Mouse (Mus musculus) brain, embryonic 14.5 days (tissue): ENCODE measurements around the gene Supt4a.

Experiments used
- CTCF ChIP-seq: fragments of 200-500 bp; IDR thresholded peaks from 2 replicates; pipeline ENCODE4 v1.5.1; 2012; ENCODE audit warnings: inconsistent platforms, mild to moderate bottlenecking, moderate library complexity, borderline replicate concordance; ENCODE audit not compliant: insufficient read depth, insufficient read length; ENCODE audit errors: extremely low read depth
- POLR2A ChIP-seq: fragments of 200-500 bp; IDR thresholded peaks from 2 replicates; pipeline ENCODE4 v1.6.1; 2012; ENCODE audit warnings: mild to moderate bottlenecking, inconsistent platforms, borderline replicate concordance; ENCODE audit not compliant: poor library complexity, insufficient read depth, insufficient read length, severe bottlenecking; ENCODE audit errors: extremely low read depth

DNA sequence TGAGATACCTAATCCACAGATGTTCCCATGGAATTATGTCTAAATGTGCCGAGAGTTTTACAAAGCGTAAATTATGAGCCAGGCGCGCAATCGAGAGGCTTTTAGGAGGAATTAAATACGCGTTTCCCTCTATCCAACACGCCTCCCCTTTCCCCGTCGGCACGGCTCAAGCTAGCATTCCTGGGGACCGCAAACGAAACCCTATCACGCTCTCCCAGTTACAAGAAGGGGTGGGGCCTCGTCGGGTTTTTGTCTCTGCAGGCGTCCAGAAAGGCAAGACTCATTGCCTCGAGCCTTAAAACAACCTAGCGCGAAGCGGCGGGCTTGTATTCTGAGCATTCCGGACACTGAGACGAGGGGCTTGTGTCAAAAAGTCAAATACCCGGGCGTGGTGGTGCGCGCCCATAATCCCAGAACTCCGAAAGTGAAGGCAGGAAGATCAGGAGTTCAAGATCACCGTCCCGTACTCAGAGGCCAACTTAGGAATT lies 661 bp upstream of the Supt4a start:
- TF ChIP-seq CTCF = no peak
- no peak for TF ChIP-seq POLR2A
